Mouse (Mus musculus) cortical plate, adult 2 months (tissue): ENCODE results near the gene Ank3.

Experiments used
- CTCF ChIP-seq: fragments of 200-500 bp; IDR thresholded peaks from 2 replicates; pipeline ENCODE4 v1.5.1; 2011; ENCODE audit warnings: mild to moderate bottlenecking, control low read depth, low read length; ENCODE audit not compliant: insufficient read depth; ENCODE audit errors: extremely low read depth
- POLR2A ChIP-seq: fragments of 200-500 bp; IDR thresholded peaks from 2 replicates; pipeline ENCODE4 v1.6.1; 2011; ENCODE audit warnings: mild to moderate bottlenecking, low read length, control low read depth; ENCODE audit not compliant: insufficient read depth; ENCODE audit errors: extremely low read depth

- TF ChIP-seq CTCF, result no peak
- no peak for TF ChIP-seq POLR2A
Measured at GRCm38 (mm10) chr10:69420306-69420705, 21.7 kb downstream of the Ank3 start.
